Mouse (Mus musculus) spleen, adult 2 months (tissue): Measurements from ENCODE around the gene Tmem132d.

Experiments used
- CTCF ChIP-seq: fragments of 200-500 bp; IDR thresholded peaks from 2 replicates; pipeline ENCODE4 v1.5.1; 2011; ENCODE audit warnings: mild to moderate bottlenecking, inconsistent platforms; ENCODE audit not compliant: insufficient read depth, insufficient read length, insufficient replicate concordance; ENCODE audit errors: extremely low read depth
- POLR2A ChIP-seq: fragments of 200-500 bp; IDR thresholded peaks from 2 replicates; pipeline ENCODE4 v1.6.1; 2011; ENCODE audit warnings: low read depth, low read length, inconsistent platforms

DNA sequence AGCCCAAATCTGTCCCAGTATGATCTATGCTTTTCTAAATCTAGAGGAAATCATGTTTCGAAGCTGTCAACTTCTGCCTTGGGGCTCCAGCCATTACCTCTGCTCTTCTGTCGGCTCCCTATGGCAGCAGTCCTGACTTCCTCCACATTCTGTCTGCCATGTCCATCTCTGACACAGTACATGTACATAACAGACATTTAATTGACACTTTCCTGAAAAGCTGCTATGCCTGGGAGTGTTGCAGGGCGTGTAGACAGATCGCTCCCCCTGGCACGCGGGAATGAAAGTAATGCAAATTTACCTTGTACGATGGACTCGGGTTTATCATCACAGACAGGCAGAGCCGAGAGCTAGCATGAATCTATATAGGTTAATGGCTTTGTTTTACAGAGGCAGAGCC, 241.2 kb downstream of the Tmem132d start:
- no peak for TF ChIP-seq POLR2A
- TF ChIP-seq CTCF, result no peak
